Mouse (Mus musculus) megakaryocyte-erythroid progenitor cell, adult 5-6 weeks (primary cell): Measurements from ENCODE around the gene Hypk. TPM values are rescaled to one million over a fixed set of nuclear protein-coding genes. Genes with fewer than 3 reads are reported as not detected.
"Not testable (repeated sequence)": the region's sequence is repeated elsewhere in the genome, so short reads cannot be mapped to it uniquely, and the experiment has no call there.

Source experiments
- ATAC-seq: replicated peaks from 2 replicates; pipeline ENCODE4 v1.8.0; 2016; ENCODE audit warnings: mild to moderate bottlenecking, inconsistent platforms; ENCODE audit not compliant: severe bottlenecking, poor library complexity, low FRiP score, low TSS enrichment
- total RNA-seq, 2 experiments: library from RNA; stranded (forward) in 1 of 2; stranded (reverse) in 1 of 2; fragments of 200-1000, 215-1000 nt in 1 of 2; fragments of >200 nt in 1 of 2; fragmentation: Nextera tagmentation in 1 of 2; gene quantifications; 2 replicates each; pipeline ENCODE4 v1.2.3; 2014 to 2017

Hypk gene
- total RNA-seq, 2 experiments from 2014 or later = 154 to 205 TPM

DNA sequence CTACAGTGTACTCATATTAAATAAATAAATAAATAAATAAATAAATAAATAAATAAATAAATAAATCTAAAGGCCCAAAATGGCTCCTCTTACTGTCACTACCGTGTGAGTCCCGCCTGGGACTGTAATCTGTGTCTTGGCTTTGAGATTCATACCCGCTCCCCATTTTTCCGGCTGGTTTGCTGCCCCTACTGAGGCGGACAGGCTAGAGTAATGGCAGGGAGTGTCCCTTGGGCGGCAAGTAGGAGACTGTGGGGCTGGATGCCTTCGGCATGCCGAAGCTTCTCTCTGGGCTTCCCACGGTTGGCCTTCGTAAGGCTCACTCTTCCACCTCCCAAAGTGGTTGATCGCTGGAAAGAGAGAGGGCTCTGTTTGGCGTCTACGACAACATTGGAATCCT is 27.8 kb downstream of the Hypk start:
- peak; percentile 32; the same call in 1 of the 2 replicates for ATAC-seq

DNA sequence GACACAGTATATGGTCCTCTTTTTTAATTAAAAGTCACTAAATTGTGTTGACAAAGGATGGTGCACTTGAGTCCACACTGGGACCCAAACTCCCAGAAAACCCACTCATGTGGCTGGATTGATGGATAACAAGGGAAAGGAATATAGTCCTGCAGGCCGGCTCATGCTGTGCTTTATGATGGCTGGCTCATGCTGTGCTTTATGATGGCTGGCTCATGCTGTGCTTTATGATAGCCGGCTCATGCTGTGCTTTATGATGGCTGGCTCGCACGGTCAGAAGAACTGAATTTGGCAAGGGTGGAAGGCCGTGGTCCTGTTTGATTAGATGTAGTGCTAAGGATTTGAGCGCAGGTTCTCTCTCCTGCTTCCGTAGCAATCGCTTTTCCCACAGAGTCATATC is 30.5 kb downstream of the Hypk start:
- ATAC-seq = no peak

DNA sequence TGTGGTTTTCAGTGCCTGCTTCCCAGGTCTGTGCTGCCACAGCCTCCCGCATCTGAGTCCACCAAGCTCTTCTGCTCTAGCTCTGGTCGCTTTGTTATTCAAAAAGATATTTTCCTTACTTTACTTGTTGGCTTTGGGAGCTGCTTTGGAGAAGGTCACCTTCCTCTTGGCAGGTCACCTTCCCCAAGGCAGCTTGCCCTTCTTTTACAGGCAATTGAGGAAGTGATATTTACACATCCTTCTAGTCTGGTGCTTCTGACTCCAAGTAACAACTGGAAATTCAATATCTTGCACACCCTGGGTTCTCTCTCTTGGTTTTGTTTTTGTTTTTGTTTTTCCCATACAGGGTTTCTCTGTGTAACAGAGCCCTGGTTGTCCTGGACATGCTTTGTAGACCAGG is 31.3 kb downstream of the Hypk start:
- not testable (repeated sequence) for ATAC-seq

DNA sequence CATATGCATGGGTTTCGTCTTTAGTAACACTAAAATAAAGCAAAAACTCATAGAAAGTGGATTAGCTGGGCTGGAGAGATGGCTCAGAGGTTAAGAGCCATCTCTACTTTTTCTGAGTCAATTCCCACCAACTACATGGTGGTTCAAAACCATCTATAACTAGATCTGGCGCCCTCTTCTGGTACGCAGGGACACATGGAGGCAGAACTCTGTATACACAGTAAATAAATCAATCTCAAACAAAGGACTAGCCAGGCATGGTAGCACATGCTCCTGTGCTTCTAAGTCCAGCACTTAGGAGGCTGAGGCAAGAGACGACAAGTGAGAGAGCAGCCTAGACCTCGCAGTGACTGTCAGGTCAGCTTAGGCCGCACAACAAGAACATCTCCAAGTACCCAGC is 48.5 kb downstream of the Hypk start:
- ATAC-seq = peak; percentile 51

DNA sequence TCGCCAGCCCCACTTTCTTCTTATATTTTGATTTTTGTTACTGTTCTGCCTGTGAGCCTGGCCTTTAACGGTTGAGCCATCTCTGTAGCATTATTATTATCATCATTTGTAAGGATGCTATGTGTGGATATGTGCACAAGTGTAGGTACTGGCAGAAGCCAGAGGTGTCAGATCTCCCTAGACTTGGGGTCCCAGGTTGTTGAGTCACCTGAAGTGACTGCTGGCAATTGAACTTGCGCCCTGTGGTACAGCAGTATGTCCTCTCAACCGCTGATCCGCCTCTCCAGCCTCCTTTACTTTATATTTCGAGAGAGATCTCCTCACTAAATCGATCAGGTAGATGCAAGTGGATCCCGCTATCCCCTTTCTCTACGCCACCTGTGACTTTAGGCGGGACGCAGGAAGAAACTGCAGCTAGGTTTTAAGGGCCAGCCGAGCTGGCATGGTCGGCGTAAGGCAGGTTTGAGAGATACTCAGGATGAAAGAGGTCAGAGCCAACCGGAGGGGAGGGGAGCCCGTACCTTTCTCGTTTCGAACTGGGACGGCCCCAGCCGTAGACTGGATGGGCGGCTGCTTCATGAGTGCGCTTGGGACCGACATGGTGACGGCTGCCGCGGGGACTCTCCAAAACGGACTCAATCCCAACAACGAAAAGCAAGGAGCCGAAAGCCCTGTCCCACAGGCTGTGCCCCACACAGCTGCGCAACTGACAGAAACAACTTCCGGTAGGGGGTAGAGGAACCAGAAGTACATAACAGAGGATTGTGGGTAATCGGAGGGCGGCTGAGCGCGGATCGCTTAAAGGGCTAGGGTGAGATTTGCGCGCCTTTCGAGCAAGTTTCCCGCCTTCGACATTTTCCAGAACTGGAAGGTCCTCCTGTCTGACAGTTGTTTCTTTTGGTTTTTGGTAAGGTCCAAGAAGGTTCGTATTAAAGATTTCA is 53.1 kb downstream of the Hypk start, which contains the start of the genes Mfap1a and Wdr76:
Gene Mfap1a (minus strand): TSS at position 724 of the 941 bp plus-strand sequence.
Gene Wdr76 (plus strand): TSS at position 782 of the 941 bp plus-strand sequence.
- peak; percentile 95 for ATAC-seq

DNA sequence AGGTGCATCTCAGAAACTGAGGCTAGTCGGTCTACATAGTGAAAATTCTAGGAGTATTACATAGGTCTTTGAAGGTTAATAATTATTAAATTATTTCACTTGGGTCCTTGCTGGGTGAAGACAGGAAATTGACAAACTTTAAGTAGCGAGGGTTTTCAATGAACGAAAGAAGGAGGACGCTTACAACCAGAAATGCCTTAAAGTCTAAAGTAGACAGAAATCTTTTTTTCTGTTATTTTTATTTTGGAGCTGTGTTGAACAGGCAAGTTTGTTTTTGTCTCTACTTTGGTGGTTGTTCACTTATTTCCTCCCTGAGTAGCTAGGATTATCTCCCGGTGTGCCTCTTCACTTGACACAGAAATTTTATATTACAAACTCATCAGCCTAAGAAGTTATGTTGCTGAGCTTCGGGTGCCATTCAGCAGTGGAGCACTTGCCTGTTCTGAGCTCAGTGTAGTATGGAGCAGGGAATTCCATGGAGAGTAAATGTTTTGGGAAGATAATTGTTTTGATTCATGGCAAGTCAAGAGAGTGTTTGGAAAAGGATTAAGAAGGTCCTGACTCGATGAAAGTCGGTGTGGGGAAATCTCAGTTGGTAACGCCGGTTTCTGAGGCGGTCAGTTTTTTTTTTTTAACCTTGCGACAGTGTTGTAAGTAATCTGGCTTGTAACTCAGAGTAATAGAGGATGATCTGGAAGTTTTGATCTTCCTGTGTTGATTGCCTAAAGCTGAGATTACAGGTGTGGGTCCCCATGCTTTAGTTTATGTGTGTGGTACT is 54.3 kb downstream of the Hypk start:
- ATAC-seq = no peak

DNA sequence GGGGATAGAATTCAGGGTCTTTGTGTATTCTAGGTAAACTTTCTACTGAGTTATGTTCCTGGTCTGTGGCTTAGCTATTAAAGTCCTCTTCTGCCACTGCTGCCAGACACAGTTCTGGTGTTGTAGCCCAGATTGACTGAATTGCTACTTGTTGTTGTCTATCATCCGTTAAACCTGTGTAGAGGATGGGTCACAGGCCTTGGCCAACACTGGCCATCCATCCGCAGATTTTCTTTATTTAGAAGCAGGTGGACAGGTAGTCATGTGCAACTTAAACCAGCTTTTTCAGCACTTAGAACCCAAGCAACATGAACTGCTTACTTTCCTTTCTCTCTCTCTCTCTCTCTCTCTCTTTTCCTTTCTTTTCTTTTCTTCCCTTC is 54.9 kb downstream of the Hypk start:
- no peak for ATAC-seq

Other genes starting within 250 kb of the Hypk start
- 22.9 and 33.3 TPM in 2 replicates for gene Trp53bp1, start 181.9 kb upstream of the Hypk start, total RNA-seq (2014; fragmentation: Nextera tagmentation)
- 22.6 and 31.8 TPM in 2 replicates for gene Trp53bp1, start 181.9 kb upstream of the Hypk start, total RNA-seq (2017)
- gene Map1a, start 163.7 kb upstream of the Hypk start, total RNA-seq (2014; fragmentation: Nextera tagmentation) = 0.10 TPM in 1 of 2 replicates, not detected in the other
- gene Map1a, start 163.7 kb upstream of the Hypk start, total RNA-seq (2017) = not detected in 2 replicates
- 8.4 and 14.2 TPM in 2 replicates for gene Ppip5k1, start 97.9 kb upstream of the Hypk start, total RNA-seq (2014; fragmentation: Nextera tagmentation)
- gene Ppip5k1, start 97.9 kb upstream of the Hypk start, total RNA-seq (2017) = 8.2 and 10.1 TPM in 2 replicates
- not detected in 2 replicates for gene Ckmt1, start 95.6 kb upstream of the Hypk start, total RNA-seq (2014; fragmentation: Nextera tagmentation)
- gene Ckmt1, start 95.6 kb upstream of the Hypk start, total RNA-seq (2017) = not detected in 2 replicates
- not detected in 2 replicates for gene Strc, start 66.1 kb upstream of the Hypk start, total RNA-seq (2014; fragmentation: Nextera tagmentation)
- gene Strc, start 66.1 kb upstream of the Hypk start, total RNA-seq (2017) = not detected in 2 replicates
- 98.2 and 163 TPM in 2 replicates for gene Pdia3, start 39.5 kb upstream of the Hypk start, total RNA-seq (2014; fragmentation: Nextera tagmentation)
- gene Pdia3, start 39.5 kb upstream of the Hypk start, total RNA-seq (2017) = 198 and 215 TPM in 2 replicates
- gene Catsper2, start 39.5 kb upstream of the Hypk start, total RNA-seq (2014; fragmentation: Nextera tagmentation) = 0.44 and 3.3 TPM in 2 replicates
- gene Catsper2, start 39.5 kb upstream of the Hypk start, total RNA-seq (2017) = 0.56 and 1.3 TPM in 2 replicates
- gene Ell3, start 9.0 kb upstream of the Hypk start, total RNA-seq (2014; fragmentation: Nextera tagmentation) = not detected in 2 replicates
- not detected in 2 replicates for gene Ell3, start 9.0 kb upstream of the Hypk start, total RNA-seq (2017)
- gene Serf2, start 4.1 kb upstream of the Hypk start, total RNA-seq (2014; fragmentation: Nextera tagmentation) = 408 and 415 TPM in 2 replicates
- 367 and 469 TPM in 2 replicates for gene Serf2, start 4.1 kb upstream of the Hypk start, total RNA-seq (2017)
- not detected in 2 replicates for gene Serinc4, start 3.5 kb downstream of the Hypk start, total RNA-seq (2014; fragmentation: Nextera tagmentation)
- gene Serinc4, start 3.5 kb downstream of the Hypk start, total RNA-seq (2017) = 1.4 TPM in 1 of 2 replicates, not detected in the other
- gene Mfap1b, start 20.8 kb downstream of the Hypk start, total RNA-seq (2014; fragmentation: Nextera tagmentation) = 19.7 and 20.2 TPM in 2 replicates
- 50.0 and 51.3 TPM in 2 replicates for gene Mfap1b, start 20.8 kb downstream of the Hypk start, total RNA-seq (2017)
- 18.6 and 26.6 TPM in 2 replicates for gene Mfap1a, start 53.4 kb downstream of the Hypk start, total RNA-seq (2014; fragmentation: Nextera tagmentation)
- gene Mfap1a, start 53.4 kb downstream of the Hypk start, total RNA-seq (2017) = 34.0 and 45.9 TPM in 2 replicates
- gene Wdr76, start 53.4 kb downstream of the Hypk start, total RNA-seq (2014; fragmentation: Nextera tagmentation) = 37.9 and 52.7 TPM in 2 replicates
- gene Wdr76, start 53.4 kb downstream of the Hypk start, total RNA-seq (2017) = 41.7 and 55.8 TPM in 2 replicates